Mouse (Mus musculus): ENCODE measurements around the gene Dscam. TPM values are rescaled to one million over a fixed set of nuclear protein-coding genes. Genes with fewer than 3 reads are reported as not detected.

Dscam gene
- total and polyA plus RNA-seq, 3 experiments: 0.01 TPM; not detected in 2

- no peak for DNase-seq
Observed at GRCm38 (mm10) chr16:96759081-96759603, 411.4 kb downstream of the Dscam start.

GRCm38 (mm10) chr16:96758381-96758780 lies 412.2 kb downstream of the Dscam start:
- DNase-seq: no peak

- no peak for DNase-seq
Observed at GRCm38 (mm10) chr16:96757588-96758313, 412.8 kb downstream of the Dscam start.

GRCm38 (mm10) chr16:96756994-96757393 lies 413.6 kb downstream of the Dscam start:
- DNase-seq: no peak

- DNase-seq: no peak
Observed at GRCm38 (mm10) chr16:96754971-96755504, 415.5 kb downstream of the Dscam start.

- DNase-seq: no peak
Observed at GRCm38 (mm10) chr16:96754381-96754780, 416.2 kb downstream of the Dscam start.

GRCm38 (mm10) chr16:96753781-96754173 lies 416.8 kb downstream of the Dscam start:
- DNase-seq: no peak

- no peak for DNase-seq
Observed at GRCm38 (mm10) chr16:96753164-96753780, 417.3 kb downstream of the Dscam start.

GRCm38 (mm10) chr16:96742475-96743255 lies 427.9 kb downstream of the Dscam start:
- DNase-seq: no peak

GRCm38 (mm10) chr16:96741336-96741735 lies 429.2 kb downstream of the Dscam start:
- DNase-seq: no peak

GRCm38 (mm10) chr16:96740073-96741055 lies 430.2 kb downstream of the Dscam start:
- DNase-seq: no peak

- no peak for DNase-seq
Observed at GRCm38 (mm10) chr16:96736501-96736900, 434.1 kb downstream of the Dscam start.

- no peak for DNase-seq
Observed at GRCm38 (mm10) chr16:96730881-96731280, 439.7 kb downstream of the Dscam start.

- DNase-seq: no peak
Observed at GRCm38 (mm10) chr16:96727836-96728774, 442.4 kb downstream of the Dscam start.

- no peak for DNase-seq
Observed at GRCm38 (mm10) chr16:96725071-96725724, 445.4 kb downstream of the Dscam start.

GRCm38 (mm10) chr16:96724591-96724990 lies 446.0 kb downstream of the Dscam start:
- DNase-seq: no peak

- DNase-seq: no peak
Observed at GRCm38 (mm10) chr16:96724123-96724522, 446.4 kb downstream of the Dscam start.

- DNase-seq: no peak
Observed at GRCm38 (mm10) chr16:96723066-96723669, 447.4 kb downstream of the Dscam start.

GRCm38 (mm10) chr16:96722135-96722534 lies 448.4 kb downstream of the Dscam start:
- no peak for DNase-seq
